Mouse (Mus musculus) embryonic facial prominence, embryonic 12.5 days (tissue): ENCODE results near the gene Golph3. TPM values are rescaled to one million over a fixed set of nuclear protein-coding genes. Genes with fewer than 3 reads are reported as not detected.
A peak's percentile ranks its signal among the peaks of the same experiment; 100 is the strongest.

ENCODE experiments used
- ATAC-seq: fragments of 200-750 bp; cut with Nextera tagmentation; 2 replicates; pipeline ENCODE4 v1.8.0; 2017; ENCODE audit not compliant: insufficient number of reproducible peaks, insufficient read depth, low FRiP score, low TSS enrichment
- H3K27ac ChIP-seq: fragments of 300-500 bp; sonication (generic); 2 replicates; pipeline ENCODE4 v1.5.1; 2016; ENCODE audit warnings: mild to moderate bottlenecking
- H3K27me3 ChIP-seq: fragments of 300-500 bp; sonication (generic); 2 replicates; pipeline ENCODE4 v1.6.1; 2016; ENCODE audit warnings: mild to moderate bottlenecking, moderate library complexity
- H3K36me3 ChIP-seq: fragments of 300-500 bp; sonication (generic); 2 replicates; pipeline ENCODE4 v1.6.1; 2016; ENCODE audit warnings: mild to moderate bottlenecking
- H3K4me1 ChIP-seq: fragments of 300-500 bp; sonication (generic); 2 replicates; pipeline ENCODE4 v1.6.1; 2016
- H3K4me2 ChIP-seq: fragments of 300-500 bp; sonication (generic); replicated peaks from 2 replicates; pipeline ENCODE4 v1.6.1; 2016; ENCODE audit warnings: mild to moderate bottlenecking, moderate library complexity
- H3K4me3 ChIP-seq: fragments of 300-500 bp; sonication (generic); 2 replicates; pipeline ENCODE4 v1.5.1; 2016; ENCODE audit warnings: mild to moderate bottlenecking
- H3K9ac ChIP-seq: fragments of 300-500 bp; sonication (generic); 2 replicates; pipeline ENCODE4 v1.6.1; 2016; ENCODE audit warnings: mild to moderate bottlenecking, moderate library complexity
- H3K9me3 ChIP-seq: fragments of 300-500 bp; sonication (generic); 2 replicates; pipeline ENCODE4 v1.6.1; 2016; ENCODE audit warnings: mild to moderate bottlenecking, moderate library complexity
- WGBS: fragments of 180-500 bp; shearing (Covaris S2); methylation state at CpG from one replicate; pipeline ENCODE4 v1.1.7; 2016; 5-methylcytosine and 5-hydroxymethylcytosine counted together
- polyA plus RNA-seq: library from polyadenylated mRNA; unstranded; fragments of >200 nt; fragmentation: Nextera tagmentation; extraction: Ambion mirVana; gene quantifications from 2 replicates; pipeline ENCODE4 v1.2.1, GENCODE M21; 2016

Golph3 gene
- polyA plus RNA-seq, 1 experiment from 2014 or later: 104 TPM

- peaks cover 15% of the 10 kb centered on the region for H3K36me3 ChIP-seq
- H3K9me3 ChIP-seq: no peaks in the 10 kb centered on the region
- 73% methylated on average over 5 of the region's 5 CpGs for WGBS
- H3K9ac ChIP-seq: no peak overlapping the region
- H3K27ac ChIP-seq: 0 out of 2 replicates have a peak overlapping the region, but pooled peaks have one; percentile 65
- no peaks in the 10 kb centered on the region for H3K27me3 ChIP-seq
- no peak for ATAC-seq
- H3K4me1 ChIP-seq: peaks cover 4% of the 10 kb centered on the region
- H3K4me2 ChIP-seq: no peak overlapping the region
- no peak overlapping the region for H3K4me3 ChIP-seq
Measured at GRCm38 (mm10) chr15:12340536-12341400, 19.5 kb downstream of the Golph3 start.

DNA sequence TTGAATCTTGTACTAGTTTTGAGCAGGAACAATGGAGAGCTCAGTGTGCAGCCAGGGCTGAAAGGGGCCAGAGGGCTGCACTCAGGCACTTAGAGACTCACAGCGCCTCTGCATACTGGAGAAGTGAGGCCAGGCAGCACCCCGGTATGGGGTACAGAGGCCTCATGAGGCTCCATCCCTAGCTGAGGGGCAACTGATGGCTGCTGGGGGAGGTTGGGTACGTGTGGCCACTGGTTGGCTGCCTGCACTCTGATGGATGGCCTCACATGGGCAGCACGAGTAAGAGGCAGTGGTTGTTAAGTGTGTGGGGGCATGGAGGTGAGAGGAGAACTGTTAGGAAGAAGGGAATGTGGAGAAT is 20.1 kb downstream of the Golph3 start:
- ATAC-seq: peak; percentile 85; the same call in 1 of the 2 replicates
- peaks cover 21% of the 10 kb centered on the region for H3K36me3 ChIP-seq
- no peak overlapping the region for H3K4me3 ChIP-seq
- no peak overlapping the region for H3K27ac ChIP-seq
- no peak overlapping the region for H3K4me2 ChIP-seq
- no peaks in the 10 kb centered on the region for H3K27me3 ChIP-seq
- peaks cover 4% of the 10 kb centered on the region for H3K4me1 ChIP-seq
- 51% methylated on average over 4 of the region's 4 CpGs for WGBS
- no peak overlapping the region for H3K9ac ChIP-seq
- no peaks in the 10 kb centered on the region for H3K9me3 ChIP-seq

- Histone ChIP-seq H3K36me3 (peaks cover 32% of the 10 kb centered on the region), H3K4me2 (no peak overlapping the region), H3K9me3 (no peaks in the 10 kb centered on the region), H3K4me3 (no peak overlapping the region), H3K9ac (no peak overlapping the region), H3K4me1 (no peaks in the 10 kb centered on the region), H3K27ac (no peak overlapping the region), H3K27me3 (no peaks in the 10 kb centered on the region)
- ATAC-seq: no peak
- WGBS: 90% methylated on average over 3 of the region's 3 CpGs
Measured at GRCm38 (mm10) chr15:12346916-12347315, 25.7 kb downstream of the Golph3 start.

DNA sequence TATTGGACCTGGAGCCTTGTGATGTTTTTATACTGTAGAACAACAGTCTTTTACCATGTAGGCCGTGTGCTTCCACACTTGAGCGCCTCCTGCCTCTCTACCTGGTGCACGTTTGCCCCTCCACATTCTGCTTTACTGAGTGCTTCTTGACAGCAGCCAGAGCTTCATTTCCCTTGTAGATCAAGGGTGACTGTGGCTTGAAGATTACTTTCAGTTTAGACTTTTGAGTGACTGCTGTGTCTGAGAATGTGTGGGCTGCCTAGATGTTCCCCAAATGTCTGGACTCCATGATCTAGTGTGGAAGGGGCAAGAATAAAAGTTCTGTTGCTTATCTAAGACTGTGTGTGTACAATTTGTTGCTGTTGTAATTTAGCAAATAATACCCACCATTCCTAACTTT is 27.7 kb downstream of the Golph3 start:
- 70% methylated on average over 3 of the region's 3 CpGs for WGBS
- peaks cover 38% of the 10 kb centered on the region for H3K36me3 ChIP-seq
- H3K4me1 ChIP-seq: no peaks in the 10 kb centered on the region
- no peak overlapping the region for H3K9ac ChIP-seq
- ATAC-seq: no peak
- H3K4me2 ChIP-seq: no peak overlapping the region
- no peak overlapping the region for H3K4me3 ChIP-seq
- H3K27me3 ChIP-seq: no peaks in the 10 kb centered on the region
- no peak overlapping the region for H3K27ac ChIP-seq
- H3K9me3 ChIP-seq: no peaks in the 10 kb centered on the region

GRCm38 (mm10) chr15:12349840-12350239 is 28.6 kb downstream of the Golph3 start:
- H3K36me3 ChIP-seq: peaks cover 41% of the 10 kb centered on the region
- H3K4me1 ChIP-seq: no peaks in the 10 kb centered on the region
- no peak for ATAC-seq
- no peak overlapping the region for H3K9ac ChIP-seq
- no peak overlapping the region for H3K4me3 ChIP-seq
- no peaks in the 10 kb centered on the region for H3K9me3 ChIP-seq
- H3K27ac ChIP-seq: no peak overlapping the region
- H3K4me2 ChIP-seq: no peak overlapping the region
- no peaks in the 10 kb centered on the region for H3K27me3 ChIP-seq
- WGBS: 89% methylated on average over 5 of the region's 5 CpGs

DNA sequence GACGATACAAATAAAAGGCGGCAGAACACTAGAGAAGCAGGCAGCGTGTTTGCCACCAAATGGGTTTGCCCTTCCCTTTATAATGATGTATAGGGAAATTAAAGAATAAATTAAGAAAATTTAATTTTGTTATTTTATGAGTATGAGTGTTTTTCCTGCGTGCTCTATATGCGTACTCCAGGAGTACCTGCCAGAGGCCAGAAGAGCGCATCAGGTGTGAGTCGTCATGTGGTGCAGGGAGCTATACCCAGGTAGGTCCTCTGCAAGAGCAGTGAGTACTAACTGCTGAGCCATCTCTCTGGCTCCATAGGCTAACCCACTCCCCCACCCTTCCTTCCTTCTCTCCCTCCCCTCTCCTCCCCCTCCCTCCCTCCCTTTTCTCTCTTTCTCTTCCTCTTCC is 30.2 kb downstream of the Golph3 start:
- ATAC-seq: no peak
- Histone ChIP-seq H3K4me3 (no peak overlapping the region), H3K9ac (no peak overlapping the region), H3K4me1 (no peaks in the 10 kb centered on the region), H3K36me3 (peaks cover 34% of the 10 kb centered on the region), H3K27ac (no peak overlapping the region), H3K27me3 (no peaks in the 10 kb centered on the region), H3K4me2 (no peak overlapping the region), H3K9me3 (no peaks in the 10 kb centered on the region)
- 96% methylated on average over 7 of the region's 7 CpGs for WGBS

- no peak for ATAC-seq
- Histone ChIP-seq H3K9ac (no peak overlapping the region), H3K9me3 (no peaks in the 10 kb centered on the region), H3K36me3 (peaks cover 35% of the 10 kb centered on the region), H3K4me1 (no peaks in the 10 kb centered on the region), H3K4me2 (no peak overlapping the region), H3K4me3 (no peak overlapping the region), H3K27me3 (no peaks in the 10 kb centered on the region), H3K27ac (no peak overlapping the region)
- WGBS: 95% methylated on average over 2 of the region's 2 CpGs
Measured at GRCm38 (mm10) chr15:12354281-12354810, 33.1 kb downstream of the Golph3 start.

DNA sequence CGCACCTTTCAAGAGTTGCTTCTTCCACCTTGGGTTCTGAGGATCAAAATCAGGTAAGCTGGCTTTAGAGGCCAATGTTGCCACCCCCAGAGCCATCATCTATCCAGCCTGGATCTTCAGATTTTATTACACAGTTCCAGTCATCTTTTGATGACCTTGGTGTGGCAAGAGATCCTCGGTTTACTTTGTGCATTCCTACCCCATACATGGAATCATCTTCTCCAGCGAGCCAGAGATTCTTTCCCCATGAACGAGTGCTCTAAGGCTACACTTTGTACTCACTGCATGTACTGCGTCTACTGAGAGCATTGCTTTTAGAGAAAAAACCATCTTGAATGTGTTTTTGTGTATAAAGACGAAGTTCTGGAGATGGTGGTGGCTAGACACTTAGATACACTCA is 34.0 kb downstream of the Golph3 start:
- H3K4me1 ChIP-seq: no peaks in the 10 kb centered on the region
- no peaks in the 10 kb centered on the region for H3K9me3 ChIP-seq
- 89% methylated on average over 6 of the region's 6 CpGs for WGBS
- no peak overlapping the region for H3K4me3 ChIP-seq
- peaks cover 35% of the 10 kb centered on the region for H3K36me3 ChIP-seq
- H3K27me3 ChIP-seq: no peaks in the 10 kb centered on the region
- no peak for ATAC-seq
- no peak overlapping the region for H3K9ac ChIP-seq
- H3K4me2 ChIP-seq: no peak overlapping the region
- H3K27ac ChIP-seq: no peak overlapping the region

GRCm38 (mm10) chr15:12355907-12356306 is 34.7 kb downstream of the Golph3 start:
- Histone ChIP-seq H3K9ac (no peak overlapping the region), H3K4me2 (no peak overlapping the region), H3K9me3 (no peaks in the 10 kb centered on the region), H3K27ac (no peak overlapping the region), H3K36me3 (peaks cover 35% of the 10 kb centered on the region), H3K4me3 (no peak overlapping the region), H3K4me1 (no peaks in the 10 kb centered on the region), H3K27me3 (no peaks in the 10 kb centered on the region)
- ATAC-seq: no peak
- WGBS: 81% methylated on average over 7 of the region's 7 CpGs

- Histone ChIP-seq H3K4me2 (no peak overlapping the region), H3K9me3 (no peaks in the 10 kb centered on the region), H3K4me1 (no peaks in the 10 kb centered on the region), H3K36me3 (peaks cover 22% of the 10 kb centered on the region), H3K9ac (no peak overlapping the region), H3K4me3 (no peak overlapping the region), H3K27ac (no peak overlapping the region), H3K27me3 (no peaks in the 10 kb centered on the region)
- no peak for ATAC-seq
Measured at GRCm38 (mm10) chr15:12357459-12357858, 36.2 kb downstream of the Golph3 start.

DNA sequence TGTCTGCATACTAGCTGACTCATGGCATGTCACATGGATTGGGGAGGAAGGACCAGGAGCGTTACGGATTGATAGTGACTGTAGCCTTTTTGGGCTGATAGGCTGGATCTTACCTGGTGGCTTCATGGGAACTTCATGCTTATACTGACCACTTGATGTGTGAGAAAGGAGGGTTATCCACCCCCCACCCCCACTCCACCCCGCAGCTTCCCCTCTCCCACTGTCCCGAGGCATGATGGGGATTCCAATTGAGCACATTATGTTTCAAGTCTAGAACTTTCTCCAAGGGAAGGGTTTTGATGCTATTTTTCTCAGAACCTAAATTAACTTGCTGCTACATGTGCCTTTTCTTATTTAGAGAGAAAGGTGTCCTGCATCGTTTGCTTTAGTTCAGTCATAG is 37.1 kb downstream of the Golph3 start:
- no peak for ATAC-seq
- no peaks in the 10 kb centered on the region for H3K9me3 ChIP-seq
- no peak overlapping the region for H3K4me2 ChIP-seq
- H3K9ac ChIP-seq: no peak overlapping the region
- H3K36me3 ChIP-seq: peaks cover 16% of the 10 kb centered on the region
- no peaks in the 10 kb centered on the region for H3K4me1 ChIP-seq
- 94% methylated on average over 5 of the region's 5 CpGs for WGBS
- no peaks in the 10 kb centered on the region for H3K27me3 ChIP-seq
- H3K27ac ChIP-seq: no peak overlapping the region
- no peak overlapping the region for H3K4me3 ChIP-seq

- ATAC-seq: no peak
- H3K27me3 ChIP-seq: no peaks in the 10 kb centered on the region
- no peak overlapping the region for H3K9ac ChIP-seq
- H3K4me2 ChIP-seq: no peak overlapping the region
- 78% methylated on average over 19 of the region's 19 CpGs for WGBS
- no peak overlapping the region for H3K27ac ChIP-seq
- H3K36me3 ChIP-seq: peaks cover 5% of the 10 kb centered on the region
- H3K9me3 ChIP-seq: no peaks in the 10 kb centered on the region
- no peaks in the 10 kb centered on the region for H3K4me1 ChIP-seq
- H3K4me3 ChIP-seq: no peak overlapping the region
Measured at GRCm38 (mm10) chr15:12360519-12361212, 39.4 kb downstream of the Golph3 start.
